Mouse (Mus musculus): ENCODE data around the gene Mical2. TPM values are rescaled to one million over a fixed set of nuclear protein-coding genes. Genes with fewer than 3 reads are reported as not detected.
A peak's percentile ranks its signal among the peaks of the same experiment; 100 is the strongest.

The Mical2 gene
- polyA plus RNA-seq, 1 experiment from 2014 or later, result 128 TPM

DNA sequence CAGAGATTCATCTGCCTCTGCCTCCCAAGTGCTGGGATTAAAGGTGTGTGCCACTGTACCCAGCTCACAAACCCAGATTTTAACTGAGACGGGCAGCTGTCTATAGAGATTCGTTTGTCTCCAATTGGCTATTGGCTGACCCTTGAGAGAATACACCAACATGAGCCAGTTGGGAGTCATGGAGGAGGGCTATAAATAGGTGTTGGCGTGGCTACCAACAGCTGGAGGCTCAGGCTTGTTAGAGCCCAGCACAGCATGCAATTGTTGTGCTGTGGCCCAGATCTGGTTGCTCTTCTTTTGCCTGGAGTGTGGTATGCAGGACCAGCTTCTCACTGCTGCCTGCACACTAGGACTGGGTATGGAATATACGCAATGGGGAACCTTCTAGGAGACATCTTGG lies 8.8 kb downstream of the Mical2 start:
- H3K4me2 ChIP-seq (ENCODE audit: low read depth, low read length), result no peak overlapping the region
- no peak; the same call in 1 of the 2 replicates for ATAC-seq (replicated peaks; ENCODE audit: extremely low read depth, insufficient read depth, low FRiP score)
- peak overlapping the region; percentile 61 for H3K27ac ChIP-seq (ENCODE audit: low read length)
- no peaks in the 10 kb centered on the region for H3K9me3 ChIP-seq (replicated peaks; ENCODE audit: control insufficient read depth, low read length)
- 50% methylated on average over 4 of the region's 4 CpGs for WGBS
- no peaks in the 10 kb centered on the region for H3K27me3 ChIP-seq (ENCODE audit: control insufficient read depth, insufficient read depth, low read length)
- H3K36me3 ChIP-seq (ENCODE audit: control insufficient read depth, insufficient read depth), result peaks cover 35% of the 10 kb centered on the region
- H3K4me3 ChIP-seq (ENCODE audit: low read length), result no peak overlapping the region
- peak overlapping the region; percentile 33 for H3K9ac ChIP-seq (ENCODE audit: low read length)
- peaks cover 76% of the 10 kb centered on the region for H3K4me1 ChIP-seq (ENCODE audit: control insufficient read depth, insufficient read depth, low read length)

DNA sequence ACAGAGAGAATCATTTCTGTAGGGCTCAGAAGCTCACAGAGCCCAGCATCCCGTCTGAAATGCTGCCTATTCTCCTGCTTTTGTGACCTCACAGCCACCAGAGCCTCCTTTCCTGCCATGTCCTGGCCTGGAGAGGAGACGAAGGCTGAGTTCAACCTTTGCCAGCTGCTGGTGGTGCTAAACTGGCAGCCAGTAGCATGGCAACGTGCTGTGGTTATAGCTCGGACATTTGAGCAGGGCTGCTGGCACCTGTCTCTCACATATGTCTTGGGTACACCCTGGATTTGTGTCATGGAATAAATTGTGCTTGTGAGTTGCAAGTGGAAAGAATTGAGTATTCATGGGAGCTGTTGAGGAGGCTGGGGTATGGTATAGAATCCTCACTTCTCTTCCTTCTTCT lies 9.8 kb downstream of the Mical2 start:
- H3K9me3 ChIP-seq (replicated peaks; ENCODE audit: control insufficient read depth, low read length), result no peaks in the 10 kb centered on the region
- WGBS, result 70% methylated on average over 4 of the region's 4 CpGs
- no peak overlapping the region for H3K9ac ChIP-seq (ENCODE audit: low read length)
- H3K4me2 ChIP-seq (ENCODE audit: low read depth, low read length), result no peak overlapping the region
- no peak overlapping the region; the same call in 1 of the 2 replicates for H3K27ac ChIP-seq (ENCODE audit: low read length)
- H3K4me1 ChIP-seq (ENCODE audit: control insufficient read depth, insufficient read depth, low read length), result peaks cover 70% of the 10 kb centered on the region
- no peak for ATAC-seq (replicated peaks; ENCODE audit: extremely low read depth, insufficient read depth, low FRiP score)
- H3K27me3 ChIP-seq (ENCODE audit: control insufficient read depth, insufficient read depth, low read length), result no peaks in the 10 kb centered on the region
- H3K36me3 ChIP-seq (ENCODE audit: control insufficient read depth, insufficient read depth), result peaks cover 41% of the 10 kb centered on the region
- no peak overlapping the region for H3K4me3 ChIP-seq (ENCODE audit: low read length)

GRCm38 (mm10) chr7:112237211-112237610 lies 11.6 kb downstream of the Mical2 start:
- Histone ChIP-seq H3K4me2 (ENCODE audit: low read depth, low read length) (no peak overlapping the region), H3K36me3 (ENCODE audit: control insufficient read depth, insufficient read depth) (peaks cover 56% of the 10 kb centered on the region), H3K4me1 (ENCODE audit: control insufficient read depth, insufficient read depth, low read length) (peaks cover 66% of the 10 kb centered on the region), H3K9ac (ENCODE audit: low read length) (no peak overlapping the region), H3K4me3 (ENCODE audit: low read length) (no peak overlapping the region), H3K27me3 (ENCODE audit: control insufficient read depth, insufficient read depth, low read length) (no peaks in the 10 kb centered on the region), H3K27ac (ENCODE audit: low read length) (peak overlapping the region; percentile 60), H3K9me3 (replicated peaks; ENCODE audit: control insufficient read depth, low read length) (no peaks in the 10 kb centered on the region)
- WGBS, result 77% methylated on average over 7 of the region's 7 CpGs
- no peak for ATAC-seq (replicated peaks; ENCODE audit: extremely low read depth, insufficient read depth, low FRiP score)

DNA sequence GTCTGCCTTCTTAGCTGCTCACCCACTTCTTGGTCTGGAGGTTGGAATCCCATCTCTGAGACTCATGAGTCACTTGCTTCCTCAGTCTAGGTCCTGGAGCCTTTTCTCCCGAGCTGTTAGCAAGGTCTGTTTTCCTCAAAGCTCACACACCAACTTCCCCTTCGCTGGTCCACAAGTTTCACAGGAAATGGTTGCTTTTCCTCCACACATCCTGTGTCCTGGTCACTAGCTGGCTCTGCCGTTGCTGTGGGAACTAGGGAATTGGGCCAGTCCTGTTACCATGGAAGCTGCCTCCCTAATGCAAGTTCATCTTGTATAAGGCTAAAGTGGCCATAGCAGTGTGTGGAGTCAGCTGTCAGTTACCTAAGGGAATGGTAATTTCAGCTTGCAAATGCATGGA lies 12.2 kb downstream of the Mical2 start:
- 34% methylated on average over 3 of the region's 3 CpGs for WGBS
- no peak overlapping the region for H3K4me3 ChIP-seq (ENCODE audit: low read length)
- no peak overlapping the region for H3K9ac ChIP-seq (ENCODE audit: low read length)
- H3K4me1 ChIP-seq (ENCODE audit: control insufficient read depth, insufficient read depth, low read length), result peaks cover 65% of the 10 kb centered on the region
- H3K9me3 ChIP-seq (replicated peaks; ENCODE audit: control insufficient read depth, low read length), result no peaks in the 10 kb centered on the region
- H3K27me3 ChIP-seq (ENCODE audit: control insufficient read depth, insufficient read depth, low read length), result no peaks in the 10 kb centered on the region
- peak overlapping the region; percentile 60 for H3K27ac ChIP-seq (ENCODE audit: low read length)
- H3K36me3 ChIP-seq (ENCODE audit: control insufficient read depth, insufficient read depth), result peaks cover 56% of the 10 kb centered on the region
- no peak overlapping the region for H3K4me2 ChIP-seq (ENCODE audit: low read depth, low read length)
- peak; percentile 15; the same call in 1 of the 2 replicates for ATAC-seq (replicated peaks; ENCODE audit: extremely low read depth, insufficient read depth, low FRiP score)

GRCm38 (mm10) chr7:112238768-112239728 lies 13.4 kb downstream of the Mical2 start:
- H3K9ac ChIP-seq (ENCODE audit: low read length), result no peak overlapping the region
- no peak overlapping the region; the same call in 1 of the 2 replicates for H3K27ac ChIP-seq (ENCODE audit: low read length)
- no peak overlapping the region for H3K4me3 ChIP-seq (ENCODE audit: low read length)
- no peak overlapping the region for H3K4me2 ChIP-seq (ENCODE audit: low read depth, low read length)
- H3K36me3 ChIP-seq (ENCODE audit: control insufficient read depth, insufficient read depth), result peaks cover 56% of the 10 kb centered on the region
- no peaks in the 10 kb centered on the region for H3K9me3 ChIP-seq (replicated peaks; ENCODE audit: control insufficient read depth, low read length)
- H3K4me1 ChIP-seq (ENCODE audit: control insufficient read depth, insufficient read depth, low read length), result peaks cover 65% of the 10 kb centered on the region
- no peak for ATAC-seq (replicated peaks; ENCODE audit: extremely low read depth, insufficient read depth, low FRiP score)
- WGBS, result 45% methylated on average over 10 of the region's 10 CpGs
- no peaks in the 10 kb centered on the region for H3K27me3 ChIP-seq (ENCODE audit: control insufficient read depth, insufficient read depth, low read length)

DNA sequence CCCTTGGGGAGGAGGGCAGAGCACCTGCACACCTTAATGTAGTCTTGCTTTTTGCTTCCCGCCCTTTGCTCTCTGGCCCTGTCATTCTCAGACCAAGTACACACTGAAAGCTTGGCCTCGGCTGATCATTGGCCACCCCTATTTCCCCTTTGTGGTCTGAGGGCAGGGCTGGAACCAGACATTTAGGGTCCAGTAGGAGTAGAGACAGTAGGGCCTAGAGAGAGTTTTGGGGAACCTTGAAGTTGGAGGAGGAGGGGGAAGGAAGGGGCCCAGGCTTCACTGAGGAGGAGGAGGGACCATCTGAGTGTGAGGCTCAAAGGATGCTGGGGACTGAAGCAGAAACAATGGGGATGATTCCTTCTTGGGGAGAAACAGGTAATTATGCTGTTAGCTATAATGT lies 15.1 kb downstream of the Mical2 start:
- Histone ChIP-seq H3K4me1 (ENCODE audit: control insufficient read depth, insufficient read depth, low read length) (peaks cover 72% of the 10 kb centered on the region), H3K36me3 (ENCODE audit: control insufficient read depth, insufficient read depth) (peaks cover 57% of the 10 kb centered on the region), H3K4me3 (ENCODE audit: low read length) (no peak overlapping the region), H3K27ac (ENCODE audit: low read length) (peak overlapping the region; percentile 30), H3K27me3 (ENCODE audit: control insufficient read depth, insufficient read depth, low read length) (no peaks in the 10 kb centered on the region), H3K9ac (ENCODE audit: low read length) (no peak overlapping the region; the same call in 1 of the 2 replicates), H3K4me2 (ENCODE audit: low read depth, low read length) (no peak overlapping the region), H3K9me3 (replicated peaks; ENCODE audit: control insufficient read depth, low read length) (no peaks in the 10 kb centered on the region)
- WGBS, result 75% methylated on average over 2 of the region's 2 CpGs
- no peak for ATAC-seq (replicated peaks; ENCODE audit: extremely low read depth, insufficient read depth, low FRiP score)

- WGBS, result 59% methylated on average over 8 of the region's 8 CpGs
- H3K4me1 ChIP-seq (ENCODE audit: control insufficient read depth, insufficient read depth, low read length), result peaks cover 74% of the 10 kb centered on the region
- H3K9me3 ChIP-seq (replicated peaks; ENCODE audit: control insufficient read depth, low read length), result no peaks in the 10 kb centered on the region
- H3K36me3 ChIP-seq (ENCODE audit: control insufficient read depth, insufficient read depth), result peaks cover 54% of the 10 kb centered on the region
- no peak for ATAC-seq (replicated peaks; ENCODE audit: extremely low read depth, insufficient read depth, low FRiP score)
- no peak overlapping the region for H3K4me2 ChIP-seq (ENCODE audit: low read depth, low read length)
- no peak overlapping the region for H3K4me3 ChIP-seq (ENCODE audit: low read length)
- H3K9ac ChIP-seq (ENCODE audit: low read length), result peak overlapping the region; percentile 14; the same call in 1 of the 2 replicates
- no peaks in the 10 kb centered on the region for H3K27me3 ChIP-seq (ENCODE audit: control insufficient read depth, insufficient read depth, low read length)
- peak overlapping the region; percentile 31 for H3K27ac ChIP-seq (ENCODE audit: low read length)
Observed at GRCm38 (mm10) chr7:112241211-112241944, 15.7 kb downstream of the Mical2 start.

- Histone ChIP-seq H3K9ac (ENCODE audit: low read length) (no peak overlapping the region), H3K27me3 (ENCODE audit: control insufficient read depth, insufficient read depth, low read length) (no peaks in the 10 kb centered on the region), H3K4me1 (ENCODE audit: control insufficient read depth, insufficient read depth, low read length) (peaks cover 75% of the 10 kb centered on the region), H3K4me3 (ENCODE audit: low read length) (no peak overlapping the region), H3K4me2 (ENCODE audit: low read depth, low read length) (no peak overlapping the region), H3K27ac (ENCODE audit: low read length) (peak overlapping the region; percentile 31; the same call in 1 of the 2 replicates), H3K9me3 (replicated peaks; ENCODE audit: control insufficient read depth, low read length) (no peaks in the 10 kb centered on the region), H3K36me3 (ENCODE audit: control insufficient read depth, insufficient read depth) (peaks cover 49% of the 10 kb centered on the region)
- ATAC-seq (replicated peaks; ENCODE audit: extremely low read depth, insufficient read depth, low FRiP score), result no peak
- 93% methylated on average over 3 of the region's 3 CpGs for WGBS
Observed at GRCm38 (mm10) chr7:112241945-112242329, 16.3 kb downstream of the Mical2 start.

All from heart, embryonic 16.5 days (tissue).